Mouse (Mus musculus) heart, adult 2 months (tissue): ENCODE results near the gene Cacna1c. TPM values are rescaled to one million over a fixed set of nuclear protein-coding genes. Genes with fewer than 3 reads are reported as not detected.

Experiments used
- DNase-seq, 2 experiments: peaks; one replicate each; pipeline ENCODE4 v3.0.0; 2021
- H3K27ac ChIP-seq: fragments of 200-600 bp; 2 replicates; pipeline ENCODE4 v1.8.1; 2022
- H3K27me3 ChIP-seq: fragments of 200-500 bp; 2 replicates; pipeline ENCODE4 v1.6.1; 2012; ENCODE audit warnings: mild to moderate bottlenecking, low read length, inconsistent platforms, mixed read lengths; ENCODE audit not compliant: control insufficient read depth, insufficient read depth
- H3K36me3 ChIP-seq: fragments of 200-500 bp; 2 replicates; pipeline ENCODE4 v1.6.1; 2012; ENCODE audit warnings: low read length, inconsistent platforms; ENCODE audit not compliant: control insufficient read depth, insufficient read depth
- H3K4me1 ChIP-seq: fragments of 200-500 bp; 2 replicates; pipeline ENCODE4 v1.6.1; 2011; ENCODE audit warnings: low read length; ENCODE audit not compliant: control insufficient read depth, insufficient read depth
- H3K4me3 ChIP-seq: fragments of 200-600 bp; 2 replicates; pipeline ENCODE4 v1.8.1; 2022
- H3K79me2 ChIP-seq: fragments of 200-500 bp; replicated peaks from 2 replicates; pipeline ENCODE4 v1.6.1; 2012; ENCODE audit warnings: mild to moderate bottlenecking, inconsistent platforms, low read length, moderate library complexity, mixed read lengths; ENCODE audit not compliant: control insufficient read depth, insufficient read depth
- H3K9ac ChIP-seq: fragments of 200-500 bp; 2 replicates; pipeline ENCODE4 v1.6.1; 2012; ENCODE audit warnings: low read depth, mild to moderate bottlenecking, control low read depth, inconsistent platforms, low read length, mixed read lengths
- CTCF ChIP-seq: fragments of 200-600 bp; IDR thresholded peaks from 2 replicates; pipeline ENCODE4 v1.8.1; 2022; ENCODE audit warnings: antibody characterized with exemption, mild to moderate bottlenecking, moderate library complexity
- EP300 ChIP-seq: fragments of 200-500 bp; IDR thresholded peaks from 2 replicates; pipeline ENCODE4 v1.6.1; 2011; ENCODE audit warnings: low read depth, low read length, control low read depth; ENCODE audit not compliant: insufficient read depth
- POLR2A ChIP-seq: fragments of 200-500 bp; IDR thresholded peaks from 2 replicates; pipeline ENCODE4 v1.6.1; 2011; ENCODE audit warnings: mild to moderate bottlenecking, low read depth, low read length, control low read depth; ENCODE audit not compliant: insufficient read depth
- WGBS: fragments of 180-500 bp; shearing (Covaris S2); methylation state at CpG from one replicate; pipeline ENCODE4 v1.1.7; 2018; 5-methylcytosine and 5-hydroxymethylcytosine counted together
- intact Hi-C: fragments of 180-260 bp; cut with DNase I; formaldehyde crosslinking; loops from one replicate; pipeline ENCODE4 v1.15.1; 2025
- polyA plus RNA-seq: library from polyadenylated mRNA; depleted of rRNA; stranded (reverse); fragments of >200 nt; gene quantifications from 2 replicates; pipeline ENCODE4 v1.2.3, GENCODE M21; 2012
- total RNA-seq, 2 experiments: library from RNA; stranded (reverse); gene quantifications; 2 replicates each; pipeline ENCODE4 v1.2.3; 2021

Cacna1c gene
- total and polyA plus RNA-seq, 3 experiments = 56.8 to 228 (median 194) TPM

- intact Hi-C loops = no loop called here
- Histone ChIP-seq H3K9ac (no peak overlapping the region), H3K27me3 (no peaks in the 10 kb centered on the region), H3K79me2 (no peaks in the 10 kb centered on the region), H3K4me3 (no peak overlapping the region), H3K4me1 (peaks cover 3% of the 10 kb centered on the region), H3K36me3 (peaks cover 3% of the 10 kb centered on the region), H3K27ac (no peak overlapping the region)
- WGBS = 61% methylated on average over 7 of the region's 7 CpGs
- no peak for DNase-seq
- TF ChIP-seq EP300 (no peak), CTCF (no peak), POLR2A (no peak)
Measured at GRCm38 (mm10) chr6:118954988-118955554, 241.1 kb downstream of the Cacna1c start.

- Histone ChIP-seq H3K27me3 (no peaks in the 10 kb centered on the region), H3K79me2 (no peaks in the 10 kb centered on the region), H3K4me1 (peaks cover 5% of the 10 kb centered on the region), H3K9ac (no peak overlapping the region), H3K27ac (no peak overlapping the region), H3K4me3 (no peak overlapping the region), H3K36me3 (peaks cover 3% of the 10 kb centered on the region)
- no peak for DNase-seq
- WGBS = 79% methylated on average over 9 of the region's 9 CpGs
- intact Hi-C loops = no loop called here
- TF ChIP-seq POLR2A = no peak
- TF ChIP-seq EP300 = no peak
- no peak for TF ChIP-seq CTCF
Measured at GRCm38 (mm10) chr6:118952377-118952776, 243.8 kb downstream of the Cacna1c start.

GRCm38 (mm10) chr6:118950190-118950589, 246.0 kb downstream of the Cacna1c start:
- H3K9ac ChIP-seq = no peak overlapping the region
- TF ChIP-seq EP300 = no peak
- no peak for TF ChIP-seq CTCF
- TF ChIP-seq POLR2A = no peak
- H3K27me3 ChIP-seq = no peaks in the 10 kb centered on the region
- H3K79me2 ChIP-seq = no peaks in the 10 kb centered on the region
- peaks cover 3% of the 10 kb centered on the region for H3K36me3 ChIP-seq
- 58% methylated on average over 13 of the region's 13 CpGs for WGBS
- no peak overlapping the region; the same call in 1 of the 2 replicates for H3K27ac ChIP-seq
- no peak overlapping the region for H3K4me3 ChIP-seq
- no peak for DNase-seq
- intact Hi-C loops = no loop called here
- H3K4me1 ChIP-seq = peaks cover 2% of the 10 kb centered on the region

- no peak for TF ChIP-seq EP300
- no peak for TF ChIP-seq CTCF
- TF ChIP-seq POLR2A = no peak
- H3K27me3 ChIP-seq = no peaks in the 10 kb centered on the region
- DNase-seq = no peak
- no peak overlapping the region for H3K9ac ChIP-seq
- peaks cover 6% of the 10 kb centered on the region for H3K4me1 ChIP-seq
- 0 out of 2 replicates have a peak, but pooled peaks cover under 1% of the 10 kb centered on the region for H3K79me2 ChIP-seq
- no peak overlapping the region for H3K4me3 ChIP-seq
- H3K36me3 ChIP-seq = peaks cover 2% of the 10 kb centered on the region; the same call in 1 of the 2 replicates
- H3K27ac ChIP-seq = no peak overlapping the region
- intact Hi-C loops = no loop called here
- WGBS = 74% methylated on average over 8 of the region's 8 CpGs
Measured at GRCm38 (mm10) chr6:118947286-118947685, 248.9 kb downstream of the Cacna1c start.

- Histone ChIP-seq H3K4me1 (peaks cover 6% of the 10 kb centered on the region), H3K79me2 (peaks cover 2% of the 10 kb centered on the region; the same call in 1 of the 2 replicates), H3K4me3 (no peak overlapping the region), H3K9ac (no peak overlapping the region), H3K27me3 (no peaks in the 10 kb centered on the region), H3K27ac (no peak overlapping the region), H3K36me3 (peaks cover 2% of the 10 kb centered on the region; the same call in 1 of the 2 replicates)
- intact Hi-C loops = no loop called here
- no peak for DNase-seq
- 77% methylated on average over 6 of the region's 6 CpGs for WGBS
- TF ChIP-seq POLR2A (no peak), EP300 (no peak), CTCF (no peak)
Measured at GRCm38 (mm10) chr6:118946660-118947059, 249.6 kb downstream of the Cacna1c start.

GRCm38 (mm10) chr6:118944093-118944492, 252.1 kb downstream of the Cacna1c start:
- Histone ChIP-seq H3K4me1 (peaks cover 6% of the 10 kb centered on the region; the same call in 1 of the 2 replicates), H3K4me3 (no peak overlapping the region), H3K36me3 (peaks cover 2% of the 10 kb centered on the region; the same call in 1 of the 2 replicates), H3K9ac (no peak overlapping the region), H3K79me2 (peaks cover 2% of the 10 kb centered on the region; the same call in 1 of the 2 replicates), H3K27me3 (no peaks in the 10 kb centered on the region), H3K27ac (no peak overlapping the region)
- DNase-seq = no peak
- whole genome bisulfite sequencing = 77% methylated on average over 4 of the region's 4 CpGs
- intact Hi-C loops = no loop called here
- TF ChIP-seq POLR2A = no peak
